Mouse (Mus musculus) embryonic facial prominence, embryonic 10.5 days (tissue): ENCODE results near the gene Sox5. TPM values are rescaled to one million over a fixed set of nuclear protein-coding genes. Genes with fewer than 3 reads are reported as not detected.

Source experiments
- DNase-seq: peaks from one replicate; pipeline ENCODE4 v3.0.0-alpha.2; 2017; ENCODE audit warnings: low spot score
- H3K27ac ChIP-seq: fragments of 300-500 bp; sonication (generic); replicated peaks from 2 replicates; pipeline ENCODE4 v1.5.1; 2016; ENCODE audit warnings: mild to moderate bottlenecking
- H3K27me3 ChIP-seq: fragments of 300-500 bp; sonication (generic); replicated peaks from 2 replicates; pipeline ENCODE4 v1.6.1; 2016; ENCODE audit warnings: low read depth, mild to moderate bottlenecking; ENCODE audit not compliant: poor library complexity, severe bottlenecking
- H3K36me3 ChIP-seq: fragments of 300-500 bp; sonication (generic); replicated peaks from 2 replicates; pipeline ENCODE4 v1.6.1; 2016; ENCODE audit warnings: mild to moderate bottlenecking, moderate library complexity
- H3K4me1 ChIP-seq: fragments of 300-500 bp; sonication (generic); 2 replicates; pipeline ENCODE4 v1.6.1; 2016
- H3K4me3 ChIP-seq: fragments of 300-500 bp; sonication (generic); 2 replicates; pipeline ENCODE4 v1.5.1; 2016; ENCODE audit warnings: mild to moderate bottlenecking, moderate library complexity
- H3K9me3 ChIP-seq: fragments of 300-500 bp; sonication (generic); 2 replicates; pipeline ENCODE4 v1.6.1; 2016; ENCODE audit warnings: mild to moderate bottlenecking
- WGBS: fragments of 180-500 bp; shearing (Covaris S2); methylation state at CpG from one replicate; pipeline ENCODE4 v1.1.7; 2016; 5-methylcytosine and 5-hydroxymethylcytosine counted together
- polyA plus RNA-seq: library from polyadenylated mRNA; unstranded; fragments of >200 nt; fragmentation: Nextera tagmentation; extraction: Ambion mirVana; gene quantifications from 2 replicates; pipeline ENCODE4 v1.2.1, GENCODE M21; 2016

The Sox5 gene
- polyA plus RNA-seq, 1 experiment from 2014 or later, result 65.1 TPM

DNA sequence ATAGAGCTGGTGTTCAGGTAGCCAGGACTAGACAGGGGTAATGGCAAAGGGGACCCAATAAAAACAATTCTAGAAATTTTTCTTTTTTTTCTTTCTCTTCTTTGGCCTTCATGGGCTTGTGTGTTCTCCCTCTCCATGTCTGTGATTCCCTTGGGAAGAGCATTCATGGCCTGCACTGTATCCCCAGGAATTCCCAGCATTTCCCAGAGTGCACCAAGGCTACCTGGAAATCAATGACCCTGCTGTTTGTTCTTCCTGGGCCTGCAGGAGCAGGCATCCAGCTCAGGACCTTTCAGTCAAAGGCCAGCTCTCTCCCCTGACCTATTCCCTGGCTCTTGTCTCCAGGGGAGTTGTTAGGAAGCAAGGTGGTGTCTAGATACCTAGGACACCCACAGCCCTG, 1.5 kb upstream of the Sox5 start:
- DNase-seq, result no peak
- no peak overlapping the region for H3K27ac ChIP-seq
- peaks cover 43% of the 10 kb centered on the region for H3K27me3 ChIP-seq
- H3K36me3 ChIP-seq, result no peaks in the 10 kb centered on the region
- peaks cover 29% of the 10 kb centered on the region for H3K4me1 ChIP-seq
- H3K4me3 ChIP-seq, result no peak overlapping the region
- no peaks in the 10 kb centered on the region for H3K9me3 ChIP-seq

DNA sequence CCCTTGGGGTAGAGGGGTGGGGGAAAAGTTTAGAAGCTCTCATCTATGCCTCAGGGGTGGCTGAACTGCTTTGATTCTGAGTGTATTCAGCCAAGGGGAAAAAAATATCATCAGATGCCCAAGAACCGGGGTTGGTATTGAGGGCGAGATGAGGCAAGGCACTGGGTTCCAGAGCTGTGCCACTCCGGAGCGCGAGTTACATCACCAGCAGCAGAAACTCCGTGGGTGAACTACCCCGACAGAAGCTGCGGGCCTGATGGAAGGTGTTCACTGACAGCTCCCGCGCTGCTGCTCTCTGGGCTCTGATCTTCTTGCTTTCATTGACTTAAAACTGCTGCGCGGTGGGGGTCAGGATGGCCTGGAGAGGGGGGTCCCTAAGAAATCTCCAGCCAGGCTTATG, 1.1 kb upstream of the Sox5 start:
- H3K27ac ChIP-seq, result peak overlapping the region; percentile 86; the same call in 1 of the 2 replicates
- peaks cover 29% of the 10 kb centered on the region for H3K4me1 ChIP-seq
- WGBS, result 4% methylated on average over 12 of the region's 12 CpGs

GRCm38 (mm10) chr6:144782031-144782857, 467 bp upstream of the Sox5 start:
- H3K27me3 ChIP-seq, result peaks cover 43% of the 10 kb centered on the region

More for the DNA sequence above, 1.1 kb upstream of the Sox5 start:
- DNase-seq, result no peak
- H3K9me3 ChIP-seq, result no peaks in the 10 kb centered on the region
- H3K4me3 ChIP-seq, result peak overlapping the region; percentile 73
- H3K36me3 ChIP-seq, result no peaks in the 10 kb centered on the region
- H3K27me3 ChIP-seq, result peaks cover 43% of the 10 kb centered on the region

GRCm38 (mm10) chr6:144780608-144781285, 1.0 kb downstream of the Sox5 start:
- 35% methylated on average over 9 of the region's 9 CpGs for WGBS
- Histone ChIP-seq H3K9me3 (no peaks in the 10 kb centered on the region), H3K4me1 (peaks cover 29% of the 10 kb centered on the region), H3K27me3 (peaks cover 57% of the 10 kb centered on the region), H3K27ac (peak overlapping the region; percentile 86), H3K36me3 (no peaks in the 10 kb centered on the region), H3K4me3 (peak overlapping the region; percentile 73)
- no peak for DNase-seq

More at GRCm38 (mm10) chr6:144782031-144782857, 467 bp upstream of the Sox5 start:
- H3K4me3 ChIP-seq, result peak overlapping the region; percentile 73
- peaks cover 29% of the 10 kb centered on the region for H3K4me1 ChIP-seq
- H3K9me3 ChIP-seq, result no peaks in the 10 kb centered on the region
- H3K27ac ChIP-seq, result peak overlapping the region; percentile 86
- WGBS, result under 1% methylated on average over 46 of the region's 55 CpGs
- peak; percentile 62 for DNase-seq
- no peaks in the 10 kb centered on the region for H3K36me3 ChIP-seq

- 72% methylated on average over 12 of the region's 12 CpGs for WGBS
- no peak overlapping the region for H3K27ac ChIP-seq
- H3K4me1 ChIP-seq, result peaks cover 32% of the 10 kb centered on the region
- DNase-seq, result no peak
- no peaks in the 10 kb centered on the region for H3K9me3 ChIP-seq
- no peaks in the 10 kb centered on the region for H3K36me3 ChIP-seq
- peaks cover 57% of the 10 kb centered on the region for H3K27me3 ChIP-seq
- no peak overlapping the region for H3K4me3 ChIP-seq
Observed at GRCm38 (mm10) chr6:144779945-144780607, 1.7 kb downstream of the Sox5 start.

DNA sequence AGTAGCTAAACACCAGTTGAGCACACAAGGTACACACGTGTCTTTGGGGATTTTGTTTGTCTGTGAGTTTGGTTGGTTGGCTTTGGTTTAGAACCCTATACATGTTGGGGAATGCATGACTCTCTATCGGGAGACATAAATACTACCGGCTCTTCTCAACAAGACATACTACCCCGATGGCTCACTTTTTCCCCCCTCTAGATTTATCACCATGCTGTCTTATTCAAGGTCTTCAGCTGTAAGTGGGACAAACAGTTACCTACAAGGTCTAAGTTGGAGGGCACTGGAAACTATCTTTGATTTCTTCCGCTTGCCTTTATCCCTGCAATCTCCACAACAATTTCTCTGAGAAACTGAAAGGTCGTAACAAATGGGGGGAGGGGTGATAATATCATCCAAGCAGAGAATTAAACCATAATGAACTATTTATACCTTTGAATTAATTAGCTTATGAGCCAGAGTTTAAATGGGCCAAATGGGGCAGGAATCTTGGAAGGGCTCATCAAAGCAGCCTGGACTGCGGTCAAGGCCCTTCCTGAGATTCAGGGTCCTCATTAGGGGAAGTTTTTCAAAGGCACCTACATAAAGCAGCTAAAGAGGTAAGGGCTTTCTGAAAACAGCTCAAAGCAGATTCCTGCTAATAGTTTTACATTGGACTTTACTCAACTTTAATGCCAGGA, 4.3 kb downstream of the Sox5 start:
- Histone ChIP-seq H3K9me3 (no peaks in the 10 kb centered on the region), H3K4me3 (no peak overlapping the region), H3K36me3 (no peaks in the 10 kb centered on the region), H3K27me3 (peaks cover 43% of the 10 kb centered on the region), H3K27ac (no peak overlapping the region), H3K4me1 (peaks cover 28% of the 10 kb centered on the region)
- 92% methylated on average over 7 of the region's 7 CpGs for WGBS
- DNase-seq, result no peak

- no peak for DNase-seq
- Histone ChIP-seq H3K27ac (no peak overlapping the region), H3K36me3 (no peaks in the 10 kb centered on the region), H3K9me3 (no peaks in the 10 kb centered on the region), H3K27me3 (peaks cover 34% of the 10 kb centered on the region), H3K4me3 (no peak overlapping the region), H3K4me1 (peaks cover 37% of the 10 kb centered on the region)
- WGBS, result 90% methylated on average over 6 of the region's 6 CpGs
Observed at GRCm38 (mm10) chr6:144773736-144774135, 8.0 kb downstream of the Sox5 start.

DNA sequence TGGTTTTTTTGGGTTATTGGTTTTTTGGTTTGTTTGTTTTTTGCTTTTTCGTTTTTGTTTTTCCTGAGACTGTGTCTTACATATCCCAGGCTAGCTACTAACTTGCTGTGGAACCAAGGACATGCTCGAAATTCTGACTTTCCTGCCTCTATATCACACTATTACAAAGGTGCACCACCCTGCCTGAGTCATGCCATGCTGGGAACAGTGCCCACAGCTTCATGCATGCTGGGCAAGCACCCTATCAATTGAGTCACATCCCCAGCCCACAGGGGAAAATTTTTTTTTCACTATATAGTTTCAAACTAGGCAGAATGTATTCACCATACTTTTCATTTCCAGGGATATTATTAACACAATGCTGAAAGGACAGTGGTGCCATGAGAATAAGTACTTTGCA, 8.8 kb downstream of the Sox5 start:
- no peaks in the 10 kb centered on the region for H3K36me3 ChIP-seq
- H3K4me1 ChIP-seq, result peaks cover 37% of the 10 kb centered on the region
- DNase-seq, result no peak
- no peak overlapping the region for H3K27ac ChIP-seq
- 82% methylated on average over 2 of the region's 2 CpGs for WGBS
- H3K27me3 ChIP-seq, result peaks cover 33% of the 10 kb centered on the region
- H3K4me3 ChIP-seq, result no peak overlapping the region
- no peaks in the 10 kb centered on the region for H3K9me3 ChIP-seq

DNA sequence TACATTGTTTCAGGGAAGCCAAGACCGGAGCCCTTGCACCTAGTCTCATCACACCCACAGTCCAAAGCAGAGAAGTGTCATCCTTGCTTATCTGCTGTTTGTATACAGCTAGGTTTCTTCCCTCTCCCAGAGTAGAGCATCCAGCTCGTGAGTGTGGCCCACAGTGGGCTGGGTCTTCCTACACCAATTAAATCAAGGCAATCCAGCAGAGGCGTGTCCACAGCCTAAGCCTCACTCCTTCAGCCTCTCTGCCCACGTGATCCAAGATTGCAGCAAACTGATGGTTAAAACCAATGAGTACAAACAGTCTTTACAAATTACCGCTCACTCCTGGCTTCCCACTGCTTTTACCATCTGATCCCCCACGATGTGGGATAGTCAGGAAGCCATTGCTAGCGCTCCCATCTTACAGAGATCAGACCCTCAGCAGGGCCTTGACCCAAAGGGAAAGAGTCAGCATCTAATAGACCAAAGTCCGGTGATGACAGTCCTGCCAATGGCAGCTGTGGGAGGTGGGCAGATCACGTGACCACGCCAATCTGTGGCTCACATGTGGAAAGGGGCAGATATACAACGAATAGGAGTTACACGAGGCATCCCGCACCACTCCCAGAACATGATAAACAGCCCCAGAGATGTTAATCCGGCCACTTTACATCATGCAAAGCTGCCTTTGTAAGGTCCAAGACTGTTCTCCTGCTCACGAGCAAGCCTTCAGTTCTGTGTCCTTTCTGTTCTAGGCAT, 9.4 kb downstream of the Sox5 start:
- no peak overlapping the region for H3K27ac ChIP-seq
- 63% methylated on average over 15 of the region's 15 CpGs for WGBS
- no peaks in the 10 kb centered on the region for H3K36me3 ChIP-seq

GRCm38 (mm10) chr6:144769060-144769459, 12.7 kb downstream of the Sox5 start:
- no peak for DNase-seq
- no peaks in the 10 kb centered on the region for H3K9me3 ChIP-seq
- peaks cover 31% of the 10 kb centered on the region for H3K4me1 ChIP-seq
- WGBS, result 59% methylated on average over 2 of the region's 2 CpGs
- no peak overlapping the region for H3K27ac ChIP-seq
- H3K36me3 ChIP-seq, result no peaks in the 10 kb centered on the region
- 0 out of 2 replicates have a peak, but pooled peaks cover 16% of the 10 kb centered on the region for H3K27me3 ChIP-seq
- H3K4me3 ChIP-seq, result no peak overlapping the region

More for the DNA sequence above, 9.4 kb downstream of the Sox5 start:
- Histone ChIP-seq H3K27me3 (peaks cover 38% of the 10 kb centered on the region), H3K4me1 (peaks cover 37% of the 10 kb centered on the region), H3K9me3 (no peaks in the 10 kb centered on the region), H3K4me3 (no peak overlapping the region)
- no peak for DNase-seq

DNA sequence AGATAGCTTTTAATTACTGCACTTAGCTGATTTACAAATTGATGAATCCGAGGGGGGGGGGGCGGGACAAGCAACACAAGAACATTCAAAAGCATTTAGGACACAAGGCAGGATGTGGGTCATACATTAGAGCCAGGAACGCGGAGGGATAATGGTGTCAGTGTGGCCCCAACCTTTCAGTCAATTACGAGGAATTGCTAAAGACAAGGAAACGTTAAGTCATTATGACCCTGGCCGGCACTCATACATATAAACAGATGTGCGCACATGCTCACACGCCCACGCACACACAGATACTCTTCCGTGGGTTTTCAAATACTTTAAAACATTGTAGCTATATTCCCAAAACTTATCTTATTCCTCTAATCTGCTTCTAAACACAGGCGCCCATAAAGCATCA, 19.9 kb downstream of the Sox5 start:
- no peaks in the 10 kb centered on the region for H3K27me3 ChIP-seq
- WGBS, result 67% methylated on average over 12 of the region's 12 CpGs
- no peaks in the 10 kb centered on the region for H3K36me3 ChIP-seq
- H3K4me3 ChIP-seq, result no peak overlapping the region
- H3K4me1 ChIP-seq, result peaks cover 30% of the 10 kb centered on the region
- H3K9me3 ChIP-seq, result no peaks in the 10 kb centered on the region
- no peak for DNase-seq
- H3K27ac ChIP-seq, result no peak overlapping the region
